Mouse (Mus musculus) heart, postnatal 0 days (tissue): ENCODE data around the gene Tnrc6a.

ENCODE experiments used
- CTCF ChIP-seq: IDR thresholded peaks from 2 replicates; pipeline ENCODE4 v1.5.1; 2016; ENCODE audit warnings: antibody characterized with exemption, control low read depth, low read depth
- EP300 ChIP-seq: IDR thresholded peaks from 2 replicates; pipeline ENCODE4 v1.6.1; 2016; ENCODE audit warnings: antibody characterized with exemption, low read depth

DNA sequence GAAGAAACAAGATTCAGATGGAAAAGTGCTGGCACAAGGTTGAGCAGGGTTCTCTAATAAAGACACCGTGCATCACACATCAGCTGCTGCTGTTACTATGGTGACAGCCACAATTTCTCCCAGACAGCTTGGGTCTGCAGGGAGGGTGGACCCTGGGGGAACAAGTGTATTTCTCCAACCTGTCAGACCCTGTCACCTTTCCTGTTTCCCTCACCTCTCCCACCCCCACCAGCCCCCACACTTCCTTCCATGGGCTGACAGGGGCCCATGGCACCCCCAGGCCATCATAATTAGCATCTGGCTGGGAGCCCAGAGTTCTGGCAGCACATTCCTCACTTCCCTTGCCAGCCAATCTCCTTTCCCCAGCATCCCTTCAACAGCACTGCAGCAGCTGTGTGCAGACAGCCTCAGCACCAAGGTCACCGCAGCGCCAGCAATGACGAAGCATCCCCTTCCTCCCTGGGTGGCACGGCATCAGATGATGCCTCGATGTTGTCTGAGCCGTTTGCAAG lies 39.4 kb upstream of the Tnrc6a start:
- TF ChIP-seq CTCF: no peak
- no peak for TF ChIP-seq EP300
